Mouse (Mus musculus) cerebellum, adult 2 months (tissue): ENCODE data around the gene Mon1a.

Experiments
- CTCF ChIP-seq: fragments of 200-500 bp; IDR thresholded peaks from 2 replicates; pipeline ENCODE4 v1.5.1; 2011; ENCODE audit warnings: low read depth, mild to moderate bottlenecking, control low read depth, low read length, moderate library complexity, borderline replicate concordance; ENCODE audit not compliant: insufficient read depth
- POLR2A ChIP-seq: fragments of 200-500 bp; IDR thresholded peaks from 2 replicates; pipeline ENCODE4 v1.6.1; 2011; ENCODE audit warnings: low read length, control low read depth, borderline replicate concordance; ENCODE audit not compliant: insufficient read depth

- TF ChIP-seq POLR2A, result no peak
- no peak for TF ChIP-seq CTCF
Measured at GRCm38 (mm10) chr9:107923956-107924355, 36.0 kb downstream of the Mon1a start.
